Mouse (Mus musculus) intestine, postnatal 0 days (tissue): ENCODE results near the gene Ccdc7a. TPM values are rescaled to one million over a fixed set of nuclear protein-coding genes. Genes with fewer than 3 reads are reported as not detected.

Source experiments
- ATAC-seq: fragments of 200-750 bp; cut with Nextera tagmentation; 2 replicates; pipeline ENCODE4 v1.8.0; 2017; ENCODE audit warnings: mild to moderate bottlenecking, moderate TSS enrichment, moderate library complexity
- H3K27ac ChIP-seq: fragments of 300-500 bp; sonication (generic); 2 replicates; pipeline ENCODE4 v1.5.1; 2014; ENCODE audit warnings: mild to moderate bottlenecking, low read depth, low read length, moderate library complexity
- H3K27me3 ChIP-seq: fragments of 300-500 bp; sonication (generic); replicated peaks from 2 replicates; pipeline ENCODE4 v1.6.1; 2014; ENCODE audit warnings: low read length, mixed read lengths; ENCODE audit not compliant: control insufficient read depth, insufficient read depth
- H3K36me3 ChIP-seq: fragments of 300-500 bp; sonication (generic); 2 replicates; pipeline ENCODE4 v1.6.1; 2014; ENCODE audit warnings: mild to moderate bottlenecking, moderate library complexity; ENCODE audit not compliant: control insufficient read depth, insufficient read depth
- H3K4me1 ChIP-seq: fragments of 300-500 bp; sonication (generic); replicated peaks from 2 replicates; pipeline ENCODE4 v1.6.1; 2014; ENCODE audit warnings: antibody characterized with exemption, low read length, mixed read lengths; ENCODE audit not compliant: control insufficient read depth, insufficient read depth
- H3K4me2 ChIP-seq: fragments of 300-500 bp; sonication (generic); replicated peaks from 2 replicates; pipeline ENCODE4 v1.6.1; 2014; ENCODE audit warnings: low read depth, mild to moderate bottlenecking, moderate library complexity
- H3K4me3 ChIP-seq: fragments of 300-500 bp; sonication (generic); 2 replicates; pipeline ENCODE4 v1.5.1; 2014; ENCODE audit warnings: low read depth, low read length
- H3K9ac ChIP-seq: fragments of 300-500 bp; sonication (generic); 2 replicates; pipeline ENCODE4 v1.6.1; 2014; ENCODE audit warnings: mild to moderate bottlenecking, low read depth, low read length
- H3K9me3 ChIP-seq: fragments of 300-500 bp; sonication (generic); 2 replicates; pipeline ENCODE4 v1.6.1; 2016; ENCODE audit warnings: mixed run types; ENCODE audit not compliant: control insufficient read depth
- CTCF ChIP-seq: sonication (generic); IDR thresholded peaks from 2 replicates; pipeline ENCODE4 v1.5.1; 2016; ENCODE audit warnings: low read depth, mild to moderate bottlenecking, control low read depth, antibody characterized with exemption, moderate library complexity
- WGBS: fragments of 180-500 bp; shearing (Covaris S2); extraction: QIAGEN DNeasy Blood & Tissue Kit; methylation state at CpG from one replicate; pipeline ENCODE4 v1.1.7; 2014; 5-methylcytosine and 5-hydroxymethylcytosine counted together
- polyA plus RNA-seq: library from polyadenylated mRNA; unstranded; fragments of >200 nt; fragmentation: Nextera tagmentation; extraction: Ambion mirVana; gene quantifications from 2 replicates; pipeline ENCODE4 v1.2.1, GENCODE M21; 2015

Ccdc7a gene
- polyA plus RNA-seq, 1 experiment from 2014 or later: not detected

- no peak overlapping the region for H3K9ac ChIP-seq
- WGBS: 49% methylated on average over 5 of the region's 5 CpGs
- H3K27ac ChIP-seq: no peak overlapping the region
- no peak overlapping the region for H3K4me2 ChIP-seq
- no peaks in the 10 kb centered on the region for H3K9me3 ChIP-seq
- H3K4me3 ChIP-seq: no peak overlapping the region
- ATAC-seq: no peak
- TF ChIP-seq CTCF: no peak
- no peaks in the 10 kb centered on the region for H3K36me3 ChIP-seq
- H3K4me1 ChIP-seq: no peaks in the 10 kb centered on the region
- H3K27me3 ChIP-seq: no peaks in the 10 kb centered on the region
Observed at GRCm38 (mm10) chr8:128843749-128844148, 221.6 kb downstream of the Ccdc7a start.

- no peak for TF ChIP-seq CTCF
- H3K27me3 ChIP-seq: no peaks in the 10 kb centered on the region
- no peaks in the 10 kb centered on the region for H3K36me3 ChIP-seq
- no peak overlapping the region for H3K9ac ChIP-seq
- H3K4me2 ChIP-seq: no peak overlapping the region
- ATAC-seq: no peak
- no peaks in the 10 kb centered on the region for H3K9me3 ChIP-seq
- no peak overlapping the region for H3K4me3 ChIP-seq
- no peak overlapping the region for H3K27ac ChIP-seq
- WGBS: 70% methylated on average over 4 of the region's 4 CpGs
- H3K4me1 ChIP-seq: no peaks in the 10 kb centered on the region
Observed at GRCm38 (mm10) chr8:128812521-128812920, 252.8 kb downstream of the Ccdc7a start.

GRCm38 (mm10) chr8:128798594-128798993, 266.7 kb downstream of the Ccdc7a start, which contains the start of gene Gm3952:
Gene Gm3952 (minus strand): TSS chr8:128798694.
- Histone ChIP-seq H3K4me2 (no peak within 1 kb of the TSS), H3K27ac (no peak within 1 kb of the TSS), H3K9ac (no peak within 1 kb of the TSS), H3K4me1 (no peaks in the 10 kb centered on the region), H3K36me3 (no peaks in the 10 kb centered on the region), H3K9me3 (no peaks in the 10 kb centered on the region), H3K27me3 (no peaks in the 10 kb centered on the region), H3K4me3 (no peak within 1 kb of the TSS)
- TF ChIP-seq CTCF: no peak
- WGBS: 73% methylated on average over 1 of the region's 1 CpGs
- no peak for ATAC-seq

GRCm38 (mm10) chr8:128735692-128736091, 329.6 kb downstream of the Ccdc7a start:
- H3K9ac ChIP-seq: no peak overlapping the region
- no peaks in the 10 kb centered on the region for H3K27me3 ChIP-seq
- H3K4me2 ChIP-seq: no peak overlapping the region
- ATAC-seq: no peak
- no peaks in the 10 kb centered on the region for H3K9me3 ChIP-seq
- H3K27ac ChIP-seq: no peak overlapping the region
- H3K4me1 ChIP-seq: no peaks in the 10 kb centered on the region
- no peak for TF ChIP-seq CTCF
- H3K36me3 ChIP-seq: peaks cover 38% of the 10 kb centered on the region
- 100% methylated on average over 3 of the region's 3 CpGs for WGBS
- H3K4me3 ChIP-seq: no peak overlapping the region

GRCm38 (mm10) chr8:128734118-128734517, 331.2 kb downstream of the Ccdc7a start:
- Histone ChIP-seq H3K9ac (no peak overlapping the region), H3K4me2 (no peak overlapping the region), H3K9me3 (no peaks in the 10 kb centered on the region), H3K36me3 (peaks cover 48% of the 10 kb centered on the region), H3K4me1 (no peaks in the 10 kb centered on the region), H3K4me3 (no peak overlapping the region), H3K27me3 (no peaks in the 10 kb centered on the region), H3K27ac (no peak overlapping the region)
- WGBS: 94% methylated on average over 3 of the region's 3 CpGs
- no peak for TF ChIP-seq CTCF
- no peak for ATAC-seq

GRCm38 (mm10) chr8:128732254-128732653, 333.1 kb downstream of the Ccdc7a start:
- Histone ChIP-seq H3K9me3 (no peaks in the 10 kb centered on the region), H3K27ac (no peak overlapping the region), H3K9ac (no peak overlapping the region), H3K27me3 (no peaks in the 10 kb centered on the region), H3K4me1 (no peaks in the 10 kb centered on the region), H3K4me3 (no peak overlapping the region), H3K36me3 (peaks cover 52% of the 10 kb centered on the region), H3K4me2 (no peak overlapping the region)
- no peak for TF ChIP-seq CTCF
- no peak for ATAC-seq
- WGBS: 85% methylated on average over 2 of the region's 2 CpGs

- no peak overlapping the region for H3K9ac ChIP-seq
- ATAC-seq: no peak
- H3K4me2 ChIP-seq: no peak overlapping the region
- no peak for TF ChIP-seq CTCF
- no peaks in the 10 kb centered on the region for H3K9me3 ChIP-seq
- H3K27me3 ChIP-seq: no peaks in the 10 kb centered on the region
- WGBS: 97% methylated on average over 1 of the region's 1 CpGs
- H3K36me3 ChIP-seq: peaks cover 58% of the 10 kb centered on the region
- H3K27ac ChIP-seq: no peak overlapping the region
- H3K4me1 ChIP-seq: no peaks in the 10 kb centered on the region
- H3K4me3 ChIP-seq: no peak overlapping the region
Observed at GRCm38 (mm10) chr8:128727213-128727612, 338.1 kb downstream of the Ccdc7a start.
